Mouse (Mus musculus): ENCODE data around the gene Lbr.

- TF ChIP-seq CTCF (conservative IDR thresholded peaks at IDR 0.05; ENCODE audit: low read length), result peak; percentile 56
- TF ChIP-seq NANOG (IDR thresholded peaks at IDR 0.05; ENCODE audit: borderline replicate concordance, low read length), result no peak
Observed at GRCm38 (mm10) chr1:181866429-181867280, 23.8 kb upstream of the Lbr start.

All from E14TG2a.4 (cell line).